Mouse (Mus musculus) liver, adult 2 months (tissue): Measurements from ENCODE around the gene Gucy2f. TPM values are rescaled to one million over a fixed set of nuclear protein-coding genes. Genes with fewer than 3 reads are reported as not detected.

Experiments
- DNase-seq: peaks from one replicate; pipeline ENCODE4 v3.0.0-alpha.2; 2011; ENCODE audit warnings: low read depth, low spot score; ENCODE audit errors: extremely low read depth
- H3K27ac ChIP-seq: fragments of 200-500 bp; replicated peaks from 2 replicates; pipeline ENCODE4 v1.5.1; 2012; ENCODE audit warnings: low read depth, mild to moderate bottlenecking, control low read depth, inconsistent platforms, low read length; ENCODE audit not compliant: insufficient read depth
- H3K27me3 ChIP-seq: fragments of 200-500 bp; 2 replicates; pipeline ENCODE4 v1.6.1; 2012; ENCODE audit warnings: mild to moderate bottlenecking, moderate library complexity, low read length, inconsistent platforms; ENCODE audit not compliant: control insufficient read depth, insufficient read depth
- H3K36me3 ChIP-seq: fragments of 200-500 bp; 2 replicates; pipeline ENCODE4 v1.6.1; 2012; ENCODE audit warnings: low read length, inconsistent platforms; ENCODE audit not compliant: control insufficient read depth, insufficient read depth
- H3K4me1 ChIP-seq: fragments of 200-500 bp; 2 replicates; pipeline ENCODE4 v1.6.1; 2011; ENCODE audit warnings: low read length; ENCODE audit not compliant: control insufficient read depth, insufficient read depth
- H3K4me3 ChIP-seq: fragments of 200-500 bp; 2 replicates; pipeline ENCODE4 v1.5.1; 2011; ENCODE audit warnings: low read depth, mild to moderate bottlenecking, control low read depth, low read length, moderate library complexity; ENCODE audit not compliant: insufficient read depth
- H3K79me2 ChIP-seq: fragments of 200-500 bp; 2 replicates; pipeline ENCODE4 v1.6.1; 2012; ENCODE audit warnings: inconsistent platforms, mild to moderate bottlenecking, low read length, moderate library complexity; ENCODE audit not compliant: control insufficient read depth, insufficient read depth
- H3K9ac ChIP-seq: fragments of 200-500 bp; 2 replicates; pipeline ENCODE4 v1.6.1; 2012; ENCODE audit warnings: low read depth, mild to moderate bottlenecking, control low read depth, inconsistent platforms, low read length
- CTCF ChIP-seq: fragments of 200-500 bp; IDR thresholded peaks from 2 replicates; pipeline ENCODE4 v1.5.1; 2011; ENCODE audit warnings: low read depth, low read length, control low read depth
- POLR2A ChIP-seq: fragments of 200-500 bp; IDR thresholded peaks from 2 replicates; pipeline ENCODE4 v1.6.1; 2011; ENCODE audit warnings: low read length, control low read depth; ENCODE audit not compliant: insufficient read depth; ENCODE audit errors: extremely low read depth
- WGBS: fragments of 180-500 bp; shearing (Covaris S2); methylation state at CpG from one replicate; pipeline ENCODE4 v1.1.7; 2018; 5-methylcytosine and 5-hydroxymethylcytosine counted together
- polyA plus RNA-seq: library from polyadenylated mRNA; depleted of rRNA; stranded (reverse); fragments of >200 nt; gene quantifications from 2 replicates; pipeline ENCODE4 v1.2.3, GENCODE M21; 2012
- total RNA-seq: library from RNA; depleted of rRNA; stranded (reverse); fragments of >200 nt; gene quantifications from 2 replicates; pipeline ENCODE4 v1.2.3, GENCODE M21; 2014

Gucy2f gene
- total and polyA plus RNA-seq, 2 experiments = not detected

GRCm38 (mm10) chrX:142189023-142189703 is 7.6 kb downstream of the Gucy2f start:
- H3K27me3 ChIP-seq = no peaks in the 10 kb centered on the region
- no peaks in the 10 kb centered on the region for H3K79me2 ChIP-seq
- H3K9ac ChIP-seq = no peak overlapping the region
- H3K4me3 ChIP-seq = no peak overlapping the region
- no peak overlapping the region for H3K27ac ChIP-seq
- no peaks in the 10 kb centered on the region for H3K4me1 ChIP-seq
- peak; percentile 1 for DNase-seq
- WGBS = 24% methylated on average over 22 of the region's 22 CpGs
- H3K36me3 ChIP-seq = no peaks in the 10 kb centered on the region
- TF ChIP-seq CTCF (peak; percentile 46), POLR2A (no peak)

GRCm38 (mm10) chrX:142182026-142182425 is 14.7 kb downstream of the Gucy2f start:
- no peak overlapping the region for H3K27ac ChIP-seq
- peaks cover 2% of the 10 kb centered on the region; the same call in 1 of the 2 replicates for H3K4me1 ChIP-seq
- H3K9ac ChIP-seq = no peak overlapping the region
- no peak overlapping the region for H3K4me3 ChIP-seq
- H3K36me3 ChIP-seq = no peaks in the 10 kb centered on the region
- 19% methylated on average over 2 of the region's 2 CpGs for WGBS
- TF ChIP-seq CTCF (no peak), POLR2A (no peak)
- no peaks in the 10 kb centered on the region for H3K79me2 ChIP-seq
- no peaks in the 10 kb centered on the region for H3K27me3 ChIP-seq
- DNase-seq = peak; percentile 48

- Histone ChIP-seq H3K79me2 (no peaks in the 10 kb centered on the region), H3K27ac (no peak overlapping the region), H3K27me3 (no peaks in the 10 kb centered on the region), H3K4me1 (peaks cover 2% of the 10 kb centered on the region; the same call in 1 of the 2 replicates), H3K36me3 (no peaks in the 10 kb centered on the region), H3K4me3 (no peak overlapping the region), H3K9ac (no peak overlapping the region)
- DNase-seq = no peak
- TF ChIP-seq POLR2A (no peak), CTCF (no peak)
These were observed 19.8 kb downstream of the Gucy2f start for GRCm38 (mm10) chrX:142176981-142177380.

DNA sequence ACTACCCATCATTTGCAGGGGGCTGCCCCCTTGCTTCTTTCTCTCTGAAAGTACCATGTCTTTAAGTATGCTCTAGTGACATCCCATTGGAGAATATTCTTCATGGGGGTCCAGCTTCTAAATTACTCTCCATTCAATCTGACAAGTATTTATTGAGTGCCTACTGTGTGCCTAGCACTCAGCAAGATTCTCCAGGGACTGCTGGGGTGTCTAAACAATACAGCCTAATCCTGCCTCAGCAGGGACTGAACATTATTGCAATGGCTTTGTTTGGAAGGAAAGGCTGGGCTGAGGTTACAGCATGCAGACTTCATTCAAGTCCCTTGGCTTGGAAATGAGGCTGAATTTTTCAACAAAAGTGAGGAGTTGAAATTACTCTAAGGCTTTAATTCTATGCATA is 81.0 kb downstream of the Gucy2f start:
- no peak for DNase-seq
- Histone ChIP-seq H3K27ac (no peak overlapping the region), H3K9ac (no peak overlapping the region), H3K27me3 (no peaks in the 10 kb centered on the region), H3K36me3 (no peaks in the 10 kb centered on the region), H3K79me2 (no peaks in the 10 kb centered on the region), H3K4me3 (no peak overlapping the region), H3K4me1 (no peaks in the 10 kb centered on the region)
- TF ChIP-seq CTCF (no peak), POLR2A (no peak)

GRCm38 (mm10) chrX:142111236-142111635 is 85.5 kb downstream of the Gucy2f start:
- Histone ChIP-seq H3K36me3 (no peaks in the 10 kb centered on the region), H3K79me2 (no peaks in the 10 kb centered on the region), H3K27ac (no peak overlapping the region), H3K4me1 (no peaks in the 10 kb centered on the region), H3K4me3 (no peak overlapping the region), H3K27me3 (no peaks in the 10 kb centered on the region), H3K9ac (no peak overlapping the region)
- no peak for TF ChIP-seq POLR2A
- TF ChIP-seq CTCF = no peak
- no peak for DNase-seq
- 78% methylated on average over 6 of the region's 6 CpGs for WGBS

- TF ChIP-seq CTCF (peak; percentile 41; the same call in 1 of the 2 replicates), POLR2A (no peak)
- H3K36me3 ChIP-seq = no peaks in the 10 kb centered on the region
- H3K9ac ChIP-seq = no peak overlapping the region
- H3K4me3 ChIP-seq = no peak overlapping the region
- no peak overlapping the region for H3K27ac ChIP-seq
- no peaks in the 10 kb centered on the region for H3K27me3 ChIP-seq
- no peaks in the 10 kb centered on the region for H3K79me2 ChIP-seq
- WGBS = 32% methylated on average over 3 of the region's 3 CpGs
- no peaks in the 10 kb centered on the region for H3K4me1 ChIP-seq
- peak; percentile 11 for DNase-seq
These were observed 99.8 kb downstream of the Gucy2f start for GRCm38 (mm10) chrX:142096904-142097303.
